7 mouse cellular contexts compared by ENCODE assay signal in the genomic region with DNA sequence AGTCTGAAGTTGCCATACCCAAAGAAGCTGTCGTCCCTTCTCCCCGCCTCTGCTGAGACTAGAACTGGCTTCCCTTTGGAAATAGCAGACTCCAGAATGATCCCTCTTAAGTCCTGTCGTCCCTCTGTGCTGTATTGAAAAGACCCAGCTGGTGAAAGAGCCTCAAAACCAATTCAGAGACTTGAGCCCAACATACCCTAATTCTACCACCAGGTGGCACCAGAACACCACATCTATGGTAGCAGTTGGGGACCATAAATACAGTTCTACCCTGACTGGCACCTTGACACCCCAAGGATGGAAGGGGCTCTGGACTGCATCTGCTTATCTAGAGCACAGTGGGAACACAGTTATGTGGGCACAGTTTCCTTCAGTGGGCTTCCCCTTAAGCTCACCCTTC. TPM values are rescaled to one million over a fixed set of nuclear protein-coding genes. Genes with fewer than 3 reads are reported as not detected.
A peak's percentile ranks its signal among the peaks of the same experiment; 100 is the strongest.
DNase-seq lines count a peak whose midpoint lies in the region; ATAC-seq and TF ChIP-seq lines count a peak whose summit lies in the region.

No protein-coding gene starts in this region.

- peak; percentile 83; the same call in 1 of the 2 replicates for TF ChIP-seq CTCF in brain, embryonic 14.5 days (IDR thresholded peaks at IDR 0.05; ENCODE audit: borderline replicate concordance, extremely low read depth, insufficient read depth, insufficient read length)

- DNase-seq in MN1 (ENCODE audit: low spot score), result peak; percentile 78
- DNase-seq in brain, embryonic 14.5 days (ENCODE audit: low read depth), result peak; percentile 92
- DNase-seq in forebrain, embryonic 11.5 days (ENCODE audit: low spot score), result peak; percentile 83
- peak; percentile 93 for DNase-seq in hindbrain, embryonic 14.5 days (ENCODE audit: low spot score)
- DNase-seq in layer of hippocampus, postnatal 10 days (ENCODE audit: low spot score in 2 of 2), result peak; percentile 86 to 88
- peak; percentile 77 for DNase-seq in right cerebral cortex, postnatal 14 days

- no peak overlapping the region for H3K4me2 ChIP-seq in forebrain, embryonic 11.5 days (ENCODE audit: low read depth, low read length, severe bottlenecking)
- no peak overlapping the region for H3K4me2 ChIP-seq in hindbrain, embryonic 14.5 days (replicated peaks)

- TF ChIP-seq POLR2A in brain, embryonic 14.5 days (IDR thresholded peaks at IDR 0.05; ENCODE audit: borderline replicate concordance, extremely low read depth, insufficient read depth, insufficient read length, poor library complexity, severe bottlenecking), result no peak

- 6% methylated on average over 3 of the region's 3 CpGs for WGBS in forebrain, embryonic 11.5 days
- 6% methylated on average over 3 of the region's 3 CpGs for WGBS in hindbrain, embryonic 14.5 days

- H3K4me1 ChIP-seq in forebrain, embryonic 11.5 days (replicated peaks; ENCODE audit: control insufficient read depth, insufficient read depth, low read length), result no peaks in the 10 kb centered on the region
- no peaks in the 10 kb centered on the region for H3K4me1 ChIP-seq in hindbrain, embryonic 14.5 days (replicated peaks; ENCODE audit: control insufficient read depth, insufficient read depth, low read length)

- H3K4me3 ChIP-seq in forebrain, embryonic 11.5 days (ENCODE audit: low read depth, low read length), result no peak overlapping the region
- H3K4me3 ChIP-seq in hindbrain, embryonic 14.5 days (replicated peaks; ENCODE audit: low read length), result no peak overlapping the region

- H3K36me3 ChIP-seq in forebrain, embryonic 11.5 days (ENCODE audit: control insufficient read depth, insufficient read depth, low read length), result no peaks in the 10 kb centered on the region
- H3K36me3 ChIP-seq in hindbrain, embryonic 14.5 days (replicated peaks; ENCODE audit: control insufficient read depth, insufficient read depth), result peaks cover 24% of the 10 kb centered on the region

- H3K27ac ChIP-seq in forebrain, embryonic 11.5 days (ENCODE audit: low read depth, low read length), result no peak overlapping the region
- no peak overlapping the region for H3K27ac ChIP-seq in hindbrain, embryonic 14.5 days

- H3K27me3 ChIP-seq in forebrain, embryonic 11.5 days (ENCODE audit: control insufficient read depth, insufficient read depth, low read length), result no peaks in the 10 kb centered on the region
- peaks cover 2% of the 10 kb centered on the region; the same call in 1 of the 2 replicates for H3K27me3 ChIP-seq in hindbrain, embryonic 14.5 days (ENCODE audit: control insufficient read depth, insufficient read depth, low read length)

- ATAC-seq in forebrain, embryonic 11.5 days (replicated peaks; ENCODE audit: low FRiP score), result peak; percentile 61
- peak; percentile 32; the same call in 1 of the 2 replicates for ATAC-seq in hindbrain, embryonic 14.5 days (ENCODE audit: low FRiP score)
- ATAC-seq in megakaryocyte, adult 5-6 weeks (ENCODE audit: poor library complexity, severe bottlenecking), result peak; percentile 47; the same call in 1 of the 2 replicates

- no peaks in the 10 kb centered on the region for H3K9me3 ChIP-seq in forebrain, embryonic 11.5 days (ENCODE audit: control insufficient read depth, low read length)
- H3K9me3 ChIP-seq in hindbrain, embryonic 14.5 days (ENCODE audit: control insufficient read depth, low read length), result no peaks in the 10 kb centered on the region

- no peak overlapping the region for H3K9ac ChIP-seq in forebrain, embryonic 11.5 days (ENCODE audit: low read length)
- no peak overlapping the region for H3K9ac ChIP-seq in hindbrain, embryonic 14.5 days

RNA-seq across cellular contexts. Expression of a gene that starts 7.6 kb away (rescaled TPM):
- 1.4 and 2.0 TPM in 2 replicates for polyA plus RNA-seq in brain, embryonic 14.5 days (2012; rRNA removed)
- polyA plus RNA-seq in forebrain, embryonic 11.5 days (2014; fragmentation: Nextera tagmentation; extraction: Ambion mirVana), result 0.33 and 0.71 TPM in 2 replicates
- polyA plus RNA-seq in hindbrain, embryonic 14.5 days (2014; fragmentation: Nextera tagmentation; extraction: Ambion mirVana), result 1.5 and 1.6 TPM in 2 replicates
- total RNA-seq in layer of hippocampus, postnatal 10 days (2021), result 10 to 100 TPM; 27.4 to 28.0 TPM
- total RNA-seq in megakaryocyte, adult 5-6 weeks (2015), result not detected in 2 replicates
- not detected in 2 replicates for total RNA-seq in megakaryocyte, adult 5-6 weeks (2017)

RNA-seq across cellular contexts. Expression of a gene that starts 33.0 kb away (rescaled TPM):
- polyA plus RNA-seq in brain, embryonic 14.5 days (2012; rRNA removed), result 2.3 and 2.5 TPM in 2 replicates
- polyA plus RNA-seq in forebrain, embryonic 11.5 days (2014; fragmentation: Nextera tagmentation; extraction: Ambion mirVana), result 0.41 and 0.64 TPM in 2 replicates
- polyA plus RNA-seq in hindbrain, embryonic 14.5 days (2014; fragmentation: Nextera tagmentation; extraction: Ambion mirVana), result 1.9 and 2.8 TPM in 2 replicates
- 1 to 10 TPM; 1.9 to 4.7 TPM for total RNA-seq in layer of hippocampus, postnatal 10 days (2021)
- total RNA-seq in megakaryocyte, adult 5-6 weeks (2015), result 0.29 TPM in 1 of 2 replicates, not detected in the other
- total RNA-seq in megakaryocyte, adult 5-6 weeks (2017), result 0.37 TPM in 1 of 2 replicates, not detected in the other
